ENCODE assay signal across 10 mouse cellular contexts in genomic region chr5:116461354-116462042, GRCm38 (mm10). TPM values are rescaled to one million over a fixed set of nuclear protein-coding genes. Genes with fewer than 3 reads are reported as not detected.
DNase-seq lines count a peak whose midpoint lies in the region; ATAC-seq and TF ChIP-seq lines count a peak whose summit lies in the region.
"Had no signal": no experiment of that assay in that cellular context is flagged by ENCODE, and none has a peak within 500 bp of the region (broad histone marks: within the 10 kb centered on the region; RNA-seq: fewer than 3 reads in every experiment).

No protein-coding gene starts in this region.

- no peak for TF ChIP-seq POLR2A in lung, adult 2 months (IDR thresholded peaks at IDR 0.05; ENCODE audit: borderline replicate concordance, extremely low read depth, low read depth, low read length)
- no peak for TF ChIP-seq POLR2A in embryonic fibroblast, embryonic 13.5 days (IDR thresholded peaks at IDR 0.05; ENCODE audit: low read depth, low read length)
- no peak for TF ChIP-seq POLR2A in olfactory bulb, adult 2 months (IDR thresholded peaks at IDR 0.05; ENCODE audit: insufficient read depth, low read depth, low read length)

- H3K9ac ChIP-seq in hindbrain, embryonic 16.5 days (ENCODE audit: low read depth, low read length) = no peak overlapping the region
- H3K9ac ChIP-seq: midbrain, embryonic 12.5 days had no signal

- no peaks in the 10 kb centered on the region for H3K27me3 ChIP-seq in hindbrain, embryonic 16.5 days (replicated peaks; ENCODE audit: control insufficient read depth, insufficient read depth, low read length)
- H3K27me3 ChIP-seq: midbrain, embryonic 12.5 days; Patski had no signal

- H3K9me3 ChIP-seq in hindbrain, embryonic 16.5 days (ENCODE audit: control insufficient read depth, low read length) = peaks cover 20% of the 10 kb centered on the region

- ATAC-seq in hindbrain, embryonic 16.5 days = peak; percentile 60; the same call in 1 of the 2 replicates
- ATAC-seq: Patski had no signal

- no peak for DNase-seq in lung, adult 2 months
- no peak for DNase-seq in lung, postnatal 36 days
- DNase-seq in gastrocnemius, postnatal 36 days = no peak
- no peak for DNase-seq in adipocyte (ENCODE audit: low spot score)
- DNase-seq: heart, postnatal 10 days had no signal

- no peak overlapping the region for H3K4me3 ChIP-seq in lung, adult 2 months (replicated peaks; ENCODE audit: extremely low read depth, low read depth, low read length)
- H3K4me3 ChIP-seq in embryonic fibroblast, embryonic 13.5 days (ENCODE audit: insufficient read depth, low read length) = no peak overlapping the region
- H3K4me3 ChIP-seq in hindbrain, embryonic 16.5 days (ENCODE audit: low read length) = no peak overlapping the region
- H3K4me3 ChIP-seq in olfactory bulb, adult 2 months (ENCODE audit: insufficient read depth, low read depth, low read length) = no peak overlapping the region
- H3K4me3 ChIP-seq: midbrain, embryonic 12.5 days had no signal

- intact Hi-C loops in gastrocnemius, postnatal 36 days (cut with DNase I) = no loop called here

- peaks cover 23% of the 10 kb centered on the region for H3K36me3 ChIP-seq in hindbrain, embryonic 16.5 days (ENCODE audit: control insufficient read depth, insufficient read depth, low read length)

- H3K27ac ChIP-seq in embryonic fibroblast, embryonic 13.5 days (ENCODE audit: insufficient read depth, low read length) = no peak overlapping the region
- H3K27ac ChIP-seq in hindbrain, embryonic 16.5 days (ENCODE audit: low read depth, low read length) = no peak overlapping the region
- H3K27ac ChIP-seq in olfactory bulb, adult 2 months (ENCODE audit: insufficient read depth, low read depth, low read length) = no peak overlapping the region
- H3K27ac ChIP-seq: midbrain, embryonic 12.5 days had no signal

- TF ChIP-seq CTCF in lung, adult 2 months (IDR thresholded peaks at IDR 0.05; ENCODE audit: insufficient read depth, low read length) = peak; percentile 57
- peak; percentile 33; the same call in 1 of the 2 replicates for TF ChIP-seq CTCF in embryonic fibroblast, embryonic 13.5 days (IDR thresholded peaks at IDR 0.05; ENCODE audit: borderline replicate concordance, insufficient read depth, low read length)
- peak; percentile 39; the same call in 1 of the 2 replicates for TF ChIP-seq CTCF in olfactory bulb, adult 2 months (IDR thresholded peaks at IDR 0.05; ENCODE audit: insufficient read depth, low read depth, low read length)

- no peak overlapping the region for H3K4me2 ChIP-seq in hindbrain, embryonic 16.5 days (ENCODE audit: low read length)
- H3K4me2 ChIP-seq: midbrain, embryonic 12.5 days had no signal

- WGBS in lung, adult 2 months = 70% methylated on average over 11 of the region's 11 CpGs
- WGBS in hindbrain, embryonic 16.5 days = 29% methylated on average over 11 of the region's 11 CpGs
- 56% methylated on average over 11 of the region's 11 CpGs for WGBS in olfactory bulb, adult 2 months

- H3K4me1 ChIP-seq in lung, adult 2 months (ENCODE audit: control insufficient read depth, insufficient read depth, low read length) = no peaks in the 10 kb centered on the region
- no peaks in the 10 kb centered on the region for H3K4me1 ChIP-seq in embryonic fibroblast, embryonic 13.5 days (ENCODE audit: control insufficient read depth, insufficient read depth, low read length)
- H3K4me1 ChIP-seq in hindbrain, embryonic 16.5 days (ENCODE audit: control insufficient read depth, insufficient read depth, low read depth, low read length) = peaks cover 8% of the 10 kb centered on the region
- H3K4me1 ChIP-seq in olfactory bulb, adult 2 months (ENCODE audit: control insufficient read depth, insufficient read depth, low read length) = no peaks in the 10 kb centered on the region

RNA-seq across cellular contexts. Expression of gene Hspb8, which starts 38.8 kb away (rescaled TPM):
- polyA plus RNA-seq in lung, adult 2 months (2012; rRNA removed) = 57.7 and 72.4 TPM in 2 replicates
- polyA plus RNA-seq in embryonic fibroblast, embryonic 13.5 days (2011; ENCODE audit: insufficient read length, low read depth, missing spikeins) = 46.5 and 59.1 TPM in 2 replicates
- 8.9 and 9.4 TPM in 2 replicates for polyA plus RNA-seq in hindbrain, embryonic 16.5 days (2015; fragmentation: Nextera tagmentation; extraction: Ambion mirVana)
- not detected in 2 replicates for polyA plus RNA-seq in olfactory bulb, adult 2 months (2012; ENCODE audit: insufficient read depth, insufficient read length, low replicate concordance, missing spikeins)
- 100 to 1,000 TPM; 212 to 260 TPM for total RNA-seq in gastrocnemius, postnatal 36 days (2021)
